ENCODE assay signal across 8 mouse cellular contexts in genomic region chr11:6626388-6626772, GRCm38 (mm10). TPM values are rescaled to one million over a fixed set of nuclear protein-coding genes. Genes with fewer than 3 reads are reported as not detected.
DNase-seq lines count a peak whose midpoint lies in the region; ATAC-seq and TF ChIP-seq lines count a peak whose summit lies in the region.

No protein-coding gene starts in this region.

- H3K4me1 ChIP-seq in embryonic facial prominence, embryonic 11.5 days (ENCODE audit: control insufficient read depth, insufficient read depth, low read length) = no peaks in the 10 kb centered on the region; the same call in 1 of the 2 replicates
- H3K4me1 ChIP-seq in hindbrain, postnatal 0 days (ENCODE audit: insufficient read depth, low read length) = peaks cover 8% of the 10 kb centered on the region

- peak overlapping the region; percentile 54 for H3ac ChIP-seq in myocyte (ENCODE audit: control insufficient read depth, insufficient read length)

- TF ChIP-seq CTCF in layer of hippocampus, adult 2 months (conservative IDR thresholded peaks at IDR 0.05) = no peak
- TF ChIP-seq CTCF in hindbrain, postnatal 0 days (IDR thresholded peaks at IDR 0.05; ENCODE audit: low read depth) = no peak

- H3K27ac ChIP-seq in layer of hippocampus, adult 2 months = peak overlapping the region; percentile 92
- H3K27ac ChIP-seq in embryonic facial prominence, embryonic 11.5 days (replicated peaks; ENCODE audit: low read depth, low read length) = peak overlapping the region; percentile 72
- peak overlapping the region; percentile 91 for H3K27ac ChIP-seq in hindbrain, postnatal 0 days

- no peaks in the 10 kb centered on the region for H3K9me3 ChIP-seq in embryonic facial prominence, embryonic 11.5 days (replicated peaks; ENCODE audit: control insufficient read depth, low read length)
- no peaks in the 10 kb centered on the region for H3K9me3 ChIP-seq in hindbrain, postnatal 0 days (ENCODE audit: low read length)

- DNase-seq in layer of hippocampus, adult 2 months (ENCODE audit: low spot score in 2 of 2) = no peak
- no peak for DNase-seq in layer of hippocampus, postnatal 25 days (ENCODE audit: extremely low spot score in 1 of 2, low spot score in 1 of 2)
- DNase-seq in embryonic facial prominence, embryonic 11.5 days (ENCODE audit: low spot score) = no peak
- DNase-seq in hindbrain, postnatal 0 days (ENCODE audit: low spot score) = no peak
- no peak for DNase-seq in retina, embryonic 14.5 days (ENCODE audit: low spot score)
- DNase-seq in layer of hippocampus, adult 18-20 months (ENCODE audit: low spot score in 2 of 2) = no peak
- no peak for DNase-seq in kidney, postnatal 36 days

- H3K9ac ChIP-seq in embryonic facial prominence, embryonic 11.5 days (replicated peaks; ENCODE audit: low read length) = peak overlapping the region; percentile 82
- H3K9ac ChIP-seq in hindbrain, postnatal 0 days (replicated peaks; ENCODE audit: low read length) = peak overlapping the region; percentile 72

- H3K4me2 ChIP-seq in embryonic facial prominence, embryonic 11.5 days (ENCODE audit: low read depth, low read length) = peak overlapping the region; percentile 86
- peak overlapping the region; percentile 80 for H3K4me2 ChIP-seq in hindbrain, postnatal 0 days (ENCODE audit: low read depth, low read length)
- H3K4me2 ChIP-seq in myocyte (ENCODE audit: low read depth) = peak overlapping the region; percentile 74

- H3K79me2 ChIP-seq in myocyte (ENCODE audit: control insufficient read depth, insufficient read depth) = peaks cover 50% of the 10 kb centered on the region

- peaks cover 6% of the 10 kb centered on the region for H3K36me3 ChIP-seq in embryonic facial prominence, embryonic 11.5 days (replicated peaks; ENCODE audit: control insufficient read depth, insufficient read depth, low read depth, low read length)
- peaks cover 15% of the 10 kb centered on the region; the same call in 1 of the 2 replicates for H3K36me3 ChIP-seq in hindbrain, postnatal 0 days (ENCODE audit: insufficient read depth, low read length)
- H3K36me3 ChIP-seq in myocyte (ENCODE audit: control insufficient read depth, insufficient read depth) = peaks cover 20% of the 10 kb centered on the region

- WGBS in embryonic facial prominence, embryonic 11.5 days = 14% methylated on average over 16 of the region's 16 CpGs
- 14% methylated on average over 16 of the region's 16 CpGs for WGBS in hindbrain, postnatal 0 days

- no peaks in the 10 kb centered on the region for H3K27me3 ChIP-seq in embryonic facial prominence, embryonic 11.5 days (ENCODE audit: control insufficient read depth, insufficient read depth, low read length)
- H3K27me3 ChIP-seq in hindbrain, postnatal 0 days (ENCODE audit: insufficient read depth, low read length) = no peaks in the 10 kb centered on the region
- H3K27me3 ChIP-seq in myocyte (ENCODE audit: control insufficient read depth, insufficient read depth, insufficient read length) = no peaks in the 10 kb centered on the region

- ATAC-seq in embryonic facial prominence, embryonic 11.5 days (replicated peaks; ENCODE audit: insufficient number of reproducible peaks, low FRiP score, low TSS enrichment, low read depth) = peak; percentile 27
- peak; percentile 28 for ATAC-seq in hindbrain, postnatal 0 days

- peak overlapping the region; percentile 83 for H3K4me3 ChIP-seq in layer of hippocampus, adult 2 months
- H3K4me3 ChIP-seq in embryonic facial prominence, embryonic 11.5 days (ENCODE audit: low read depth, low read length) = peak overlapping the region; percentile 71
- H3K4me3 ChIP-seq in hindbrain, postnatal 0 days (ENCODE audit: low read length) = peak overlapping the region; percentile 77
- H3K4me3 ChIP-seq in myocyte = peak overlapping the region; percentile 98

- TF ChIP-seq POLR2A in myocyte (IDR thresholded peaks at IDR 0.05; ENCODE audit: insufficient read length, low read depth) = no peak

TF ChIP-seq in myocyte, 11 proteins besides CTCF, POLR2A, EP300 and RAD21:
- TF ChIP-seq MYOG (IDR thresholded peaks at IDR 0.05; ENCODE audit: control insufficient read depth in 1 of 3, insufficient read depth in 1 of 3, insufficient read length in 2 of 3, low read depth in 2 of 3) (no peak), SRF (IDR thresholded peaks at IDR 0.05; ENCODE audit: control insufficient read depth, insufficient read length, low read depth) (no peak), TCF3 (IDR thresholded peaks at IDR 0.05; ENCODE audit: insufficient read length, low read depth) (no peak), CEBPB (IDR thresholded peaks at IDR 0.05; ENCODE audit: insufficient read depth, poor library complexity, severe bottlenecking) (no peak), REST (IDR thresholded peaks at IDR 0.05; ENCODE audit: insufficient read depth, insufficient read length) (no peak), POLR2AphosphoS2 (IDR thresholded peaks at IDR 0.05; ENCODE audit: insufficient read length, low read depth) (no peak), USF1 (IDR thresholded peaks at IDR 0.05; ENCODE audit: low read depth) (no peak), MAX (IDR thresholded peaks at IDR 0.05; ENCODE audit: low read depth) (no peak), TCF12 (IDR thresholded peaks at IDR 0.05; ENCODE audit: insufficient read depth, poor library complexity, severe bottlenecking) (no peak), MYOD1 (IDR thresholded peaks at IDR 0.05; ENCODE audit: control insufficient read depth in 1 of 3, insufficient read length in 2 of 3, low read depth in 2 of 3) (no peak), E2F4 (IDR thresholded peaks at IDR 0.05; ENCODE audit: insufficient read depth) (no peak)
TF ChIP-seq in myocyte: peak in this region for 0.

RNA-seq across cellular contexts. Expression of gene Tbrg4, which starts 0.5 kb away (rescaled TPM):
- total RNA-seq in layer of hippocampus, adult 2 months (2021) = 10 to 100 TPM; 42.9 to 52.9 TPM
- 10 to 100 TPM; 45.0 to 53.0 TPM for total RNA-seq in layer of hippocampus, postnatal 25 days (2021)
- 33.0 and 33.5 TPM in 2 replicates for polyA plus RNA-seq in embryonic facial prominence, embryonic 11.5 days (2014; fragmentation: Nextera tagmentation; extraction: Ambion mirVana)
- total RNA-seq in hindbrain, postnatal 0 days (2014; rRNA removed) = 44.0 and 53.5 TPM in 2 replicates
- 31.3 and 34.7 TPM in 2 replicates for polyA plus RNA-seq in hindbrain, postnatal 0 days (2015; fragmentation: Nextera tagmentation; extraction: Ambion mirVana)
- 71.7 TPM for polyA plus RNA-seq in myocyte (2012; fragmentation: generic; extraction: Trizol)
- total RNA-seq in layer of hippocampus, adult 18-20 months (2021) = 10 to 100 TPM; 42.6 to 46.8 TPM

RNA-seq across cellular contexts. Expression of gene Wap, which starts 12.1 kb away (rescaled TPM):
- not detected for total RNA-seq in layer of hippocampus, adult 2 months (2021)
- not detected for total RNA-seq in layer of hippocampus, postnatal 25 days (2021)
- polyA plus RNA-seq in embryonic facial prominence, embryonic 11.5 days (2014; fragmentation: Nextera tagmentation; extraction: Ambion mirVana) = not detected in 2 replicates
- not detected in 2 replicates for total RNA-seq in hindbrain, postnatal 0 days (2014; rRNA removed)
- not detected in 2 replicates for polyA plus RNA-seq in hindbrain, postnatal 0 days (2015; fragmentation: Nextera tagmentation; extraction: Ambion mirVana)
- not detected for polyA plus RNA-seq in myocyte (2012; fragmentation: generic; extraction: Trizol)
- not detected for total RNA-seq in layer of hippocampus, adult 18-20 months (2021)

RNA-seq across cellular contexts. Expression of gene Nacad, which starts 20.5 kb away (rescaled TPM):
- total RNA-seq in layer of hippocampus, adult 2 months (2021) = 10 to 100 TPM; 36.9 to 37.1 TPM
- total RNA-seq in layer of hippocampus, postnatal 25 days (2021) = 10 to 100 TPM; 43.8 to 44.9 TPM
- polyA plus RNA-seq in embryonic facial prominence, embryonic 11.5 days (2014; fragmentation: Nextera tagmentation; extraction: Ambion mirVana) = 9.2 and 9.9 TPM in 2 replicates
- total RNA-seq in hindbrain, postnatal 0 days (2014; rRNA removed) = 84.0 and 84.9 TPM in 2 replicates
- polyA plus RNA-seq in hindbrain, postnatal 0 days (2015; fragmentation: Nextera tagmentation; extraction: Ambion mirVana) = 54.7 and 56.7 TPM in 2 replicates
- 1.00 TPM for polyA plus RNA-seq in myocyte (2012; fragmentation: generic; extraction: Trizol)
- 10 to 100 TPM; 37.5 to 38.6 TPM for total RNA-seq in layer of hippocampus, adult 18-20 months (2021)

RNA-seq across cellular contexts. Expression of gene Ramp3, which starts 31.9 kb away (rescaled TPM):
- 1 to 10 TPM; 6.1 to 7.6 TPM for total RNA-seq in layer of hippocampus, adult 2 months (2021)
- total RNA-seq in layer of hippocampus, postnatal 25 days (2021) = 1 to 10 TPM; 4.7 to 7.4 TPM
- 4.9 and 5.6 TPM in 2 replicates for polyA plus RNA-seq in embryonic facial prominence, embryonic 11.5 days (2014; fragmentation: Nextera tagmentation; extraction: Ambion mirVana)
- 27.7 and 29.3 TPM in 2 replicates for total RNA-seq in hindbrain, postnatal 0 days (2014; rRNA removed)
- 23.9 and 24.2 TPM in 2 replicates for polyA plus RNA-seq in hindbrain, postnatal 0 days (2015; fragmentation: Nextera tagmentation; extraction: Ambion mirVana)
- 0.19 TPM for polyA plus RNA-seq in myocyte (2012; fragmentation: generic; extraction: Trizol)
- total RNA-seq in layer of hippocampus, adult 18-20 months (2021) = 1 to 10 TPM; 6.6 to 7.3 TPM
